Mouse (Mus musculus): ENCODE measurements around the gene Trmt1. TPM values are rescaled to one million over a fixed set of nuclear protein-coding genes. Genes with fewer than 3 reads are reported as not detected.

Trmt1 gene
- polyA plus RNA-seq, 1 experiment from 2014 or later, result 57.8 TPM

DNA sequence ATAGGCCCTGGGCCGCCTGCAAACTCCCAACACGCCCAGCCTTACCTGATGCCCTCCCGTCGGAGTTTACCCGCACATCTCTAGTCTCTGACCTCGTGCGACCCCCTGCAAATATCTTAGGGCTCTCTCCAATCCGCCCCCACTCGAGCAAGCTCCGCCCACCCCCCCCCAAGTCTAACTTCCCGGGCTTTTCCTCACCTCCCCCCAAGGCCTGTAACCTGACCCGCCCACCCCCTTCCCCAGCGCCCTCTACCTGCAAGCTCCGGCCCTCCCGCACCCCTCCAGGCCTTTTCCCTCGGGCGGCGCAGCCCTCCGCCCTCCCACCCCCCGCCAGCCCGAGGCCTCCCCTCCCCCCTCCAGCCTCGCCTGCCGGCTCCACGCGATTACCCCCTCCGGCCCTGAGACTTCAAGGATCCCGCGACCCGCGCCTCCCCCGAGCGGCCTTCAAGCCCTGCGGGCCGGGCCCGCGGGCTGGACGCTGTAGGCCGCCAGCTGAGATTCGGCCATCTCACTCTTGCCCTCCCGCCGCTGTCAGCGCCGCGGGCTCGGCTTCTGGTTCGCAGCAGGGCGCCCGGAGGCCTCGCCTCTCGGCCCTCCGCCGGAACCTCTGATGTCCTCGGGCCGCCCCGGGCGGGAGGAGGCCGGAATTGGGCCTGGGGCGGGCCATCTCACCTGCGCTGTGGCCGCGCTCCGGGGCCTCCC, 1.0 kb downstream of the Trmt1 start:
- H3K4me1 ChIP-seq (replicated peaks), result peaks cover 55% of the 10 kb centered on the region
- H3K27me3 ChIP-seq (ENCODE audit: insufficient read depth, poor library complexity, severe bottlenecking), result no peaks in the 10 kb centered on the region
- H3K36me3 ChIP-seq, result peaks cover 46% of the 10 kb centered on the region
- DNase-seq (ENCODE audit: low spot score), result peak; percentile 73
- no peaks in the 10 kb centered on the region for H3K9me3 ChIP-seq
- H3K27ac ChIP-seq, result peak overlapping the region; percentile 99
- H3K4me3 ChIP-seq, result peak overlapping the region; percentile 100
- under 1% methylated on average over 62 of the region's 62 CpGs for WGBS

DNA sequence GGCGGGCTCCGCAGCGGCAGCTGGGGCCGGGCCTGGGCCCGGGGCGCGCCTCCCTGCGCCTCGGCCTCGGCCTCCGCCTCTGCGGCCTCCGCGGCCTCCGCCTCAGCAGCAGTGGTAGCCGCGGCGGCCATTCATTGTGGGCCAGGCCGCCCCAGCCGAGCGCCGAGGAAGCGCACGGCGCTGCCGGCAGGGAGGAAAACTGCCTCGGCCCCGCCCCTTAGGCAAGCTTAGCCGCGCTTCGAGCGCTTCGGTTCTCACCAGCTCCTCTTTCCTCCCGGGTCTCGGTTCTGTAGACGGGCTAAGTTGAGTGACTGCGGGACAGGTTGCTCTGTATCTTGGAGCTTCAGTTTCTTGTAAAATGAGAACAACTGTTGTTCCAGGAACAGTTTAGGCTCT, 1.6 kb downstream of the Trmt1 start, which contains the start of gene Nacc1:
Nacc1 (minus strand) TSS at position 158 of the 396 bp plus-strand sequence.
- H3K27me3 ChIP-seq (ENCODE audit: insufficient read depth, poor library complexity, severe bottlenecking), result no peaks in the 10 kb centered on the region
- under 1% methylated on average over 37 of the region's 37 CpGs for WGBS
- H3K4me3 ChIP-seq, result peak within 1 kb of the TSS; percentile 100
- peaks cover 55% of the 10 kb centered on the region for H3K4me1 ChIP-seq (replicated peaks)
- H3K9me3 ChIP-seq, result no peaks in the 10 kb centered on the region
- peak within 1 kb of the TSS; percentile 99 for H3K27ac ChIP-seq
- peak; percentile 87 for DNase-seq (ENCODE audit: low spot score)
- peaks cover 46% of the 10 kb centered on the region for H3K36me3 ChIP-seq

DNA sequence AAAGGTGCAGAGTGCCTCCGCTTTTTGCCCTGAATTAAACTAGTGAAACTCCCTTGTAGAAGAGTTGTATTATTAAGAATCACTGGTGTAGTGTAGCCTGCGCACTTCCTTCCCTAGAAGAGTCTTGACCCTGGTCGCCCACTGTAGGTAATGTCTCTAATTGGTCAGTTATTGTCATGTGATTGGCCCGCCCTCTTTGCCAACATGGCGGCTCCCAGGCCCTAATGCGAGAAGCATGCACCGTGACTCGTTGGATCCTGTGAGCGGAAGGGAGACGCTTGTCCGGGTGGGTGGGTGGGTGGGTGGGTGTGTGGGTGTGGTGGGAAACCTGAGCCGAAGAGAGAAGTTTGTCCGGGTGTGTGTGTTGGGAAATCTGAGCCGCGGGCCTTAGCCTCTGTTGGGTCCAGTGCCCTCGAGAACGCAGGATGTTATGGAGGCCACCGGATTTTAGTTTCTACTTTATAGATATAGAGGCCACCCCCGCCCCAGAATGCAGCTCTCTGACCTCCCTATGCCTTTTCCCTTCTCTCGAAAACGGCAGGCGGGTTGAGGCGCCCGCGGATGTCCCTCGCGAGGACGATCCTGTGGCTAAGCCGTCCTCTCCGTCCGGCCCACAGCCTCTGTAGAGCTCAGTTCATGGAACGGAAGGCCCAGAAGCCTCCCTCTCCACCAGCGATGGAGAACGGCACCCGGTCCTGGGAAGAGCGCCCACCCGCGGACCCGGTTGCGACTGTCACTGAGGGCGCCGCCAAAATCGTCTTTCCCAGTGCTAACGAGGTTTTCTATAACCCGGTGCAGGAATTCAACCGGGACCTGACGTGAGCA, 3.2 kb downstream of the Trmt1 start:
- H3K27me3 ChIP-seq (ENCODE audit: insufficient read depth, poor library complexity, severe bottlenecking), result no peaks in the 10 kb centered on the region
- peak overlapping the region; percentile 86 for H3K27ac ChIP-seq
- peaks cover 55% of the 10 kb centered on the region for H3K4me1 ChIP-seq (replicated peaks)
- H3K9me3 ChIP-seq, result no peaks in the 10 kb centered on the region
- peaks cover 46% of the 10 kb centered on the region for H3K36me3 ChIP-seq
- DNase-seq (ENCODE audit: low spot score), result peak; percentile 86
- WGBS, result under 1% methylated on average over 47 of the region's 47 CpGs
- peak overlapping the region; percentile 97 for H3K4me3 ChIP-seq

DNA sequence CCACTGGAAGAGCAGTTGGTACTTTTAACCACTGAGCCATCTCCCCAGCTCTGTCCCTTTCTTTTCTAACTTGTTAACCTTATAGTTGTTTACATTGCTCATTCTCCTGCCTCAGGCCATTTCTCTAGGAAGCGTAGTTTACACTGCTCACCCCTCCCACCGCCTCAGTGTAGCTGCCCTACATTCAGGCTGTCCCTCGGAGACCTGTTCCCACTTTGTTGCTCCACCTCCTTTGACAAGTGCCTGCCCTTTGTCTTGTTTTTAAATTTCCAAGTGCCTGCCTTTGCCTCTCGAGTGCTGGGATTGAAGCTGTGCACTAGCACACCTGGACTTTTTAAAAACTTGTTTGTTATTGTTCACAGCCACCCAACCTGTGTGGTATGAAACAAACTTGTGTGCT, 7.2 kb downstream of the Trmt1 start:
- Histone ChIP-seq H3K36me3 (peaks cover 77% of the 10 kb centered on the region), H3K27me3 (ENCODE audit: insufficient read depth, poor library complexity, severe bottlenecking) (no peaks in the 10 kb centered on the region)
- WGBS, result 78% methylated on average over 4 of the region's 4 CpGs

DNA sequence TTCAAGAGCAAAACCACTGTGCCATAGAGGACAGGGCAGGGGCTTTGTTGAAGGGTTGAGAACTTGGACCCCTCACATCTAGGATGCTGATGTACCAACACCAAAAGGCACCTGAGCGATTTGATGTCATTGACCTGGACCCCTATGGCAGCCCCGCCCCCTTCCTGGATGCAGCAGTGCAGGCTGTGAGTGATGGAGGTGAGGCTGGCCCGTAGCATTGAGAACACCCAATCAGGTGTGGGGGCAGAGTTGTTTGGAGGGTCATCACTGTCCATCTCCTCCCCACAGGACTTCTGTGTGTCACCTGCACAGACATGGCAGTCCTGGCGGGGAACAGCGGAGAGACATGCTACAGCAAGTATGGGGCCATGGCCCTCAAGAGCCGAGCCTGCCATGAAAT, 9.0 kb downstream of the Trmt1 start:
- Histone ChIP-seq H3K9me3 (no peaks in the 10 kb centered on the region), H3K4me3 (no peak overlapping the region), H3K36me3 (peaks cover 95% of the 10 kb centered on the region), H3K4me1 (replicated peaks) (peaks cover 8% of the 10 kb centered on the region), H3K27me3 (ENCODE audit: insufficient read depth, poor library complexity, severe bottlenecking) (peaks cover 10% of the 10 kb centered on the region), H3K27ac (no peak overlapping the region)
- DNase-seq (ENCODE audit: low spot score), result no peak
- WGBS, result 93% methylated on average over 6 of the region's 6 CpGs

More for the DNA sequence above, 7.2 kb downstream of the Trmt1 start:
- Histone ChIP-seq H3K4me1 (replicated peaks) (peaks cover 22% of the 10 kb centered on the region), H3K27ac (no peak overlapping the region), H3K9me3 (no peaks in the 10 kb centered on the region), H3K4me3 (no peak overlapping the region)
- no peak for DNase-seq (ENCODE audit: low spot score)

DNA sequence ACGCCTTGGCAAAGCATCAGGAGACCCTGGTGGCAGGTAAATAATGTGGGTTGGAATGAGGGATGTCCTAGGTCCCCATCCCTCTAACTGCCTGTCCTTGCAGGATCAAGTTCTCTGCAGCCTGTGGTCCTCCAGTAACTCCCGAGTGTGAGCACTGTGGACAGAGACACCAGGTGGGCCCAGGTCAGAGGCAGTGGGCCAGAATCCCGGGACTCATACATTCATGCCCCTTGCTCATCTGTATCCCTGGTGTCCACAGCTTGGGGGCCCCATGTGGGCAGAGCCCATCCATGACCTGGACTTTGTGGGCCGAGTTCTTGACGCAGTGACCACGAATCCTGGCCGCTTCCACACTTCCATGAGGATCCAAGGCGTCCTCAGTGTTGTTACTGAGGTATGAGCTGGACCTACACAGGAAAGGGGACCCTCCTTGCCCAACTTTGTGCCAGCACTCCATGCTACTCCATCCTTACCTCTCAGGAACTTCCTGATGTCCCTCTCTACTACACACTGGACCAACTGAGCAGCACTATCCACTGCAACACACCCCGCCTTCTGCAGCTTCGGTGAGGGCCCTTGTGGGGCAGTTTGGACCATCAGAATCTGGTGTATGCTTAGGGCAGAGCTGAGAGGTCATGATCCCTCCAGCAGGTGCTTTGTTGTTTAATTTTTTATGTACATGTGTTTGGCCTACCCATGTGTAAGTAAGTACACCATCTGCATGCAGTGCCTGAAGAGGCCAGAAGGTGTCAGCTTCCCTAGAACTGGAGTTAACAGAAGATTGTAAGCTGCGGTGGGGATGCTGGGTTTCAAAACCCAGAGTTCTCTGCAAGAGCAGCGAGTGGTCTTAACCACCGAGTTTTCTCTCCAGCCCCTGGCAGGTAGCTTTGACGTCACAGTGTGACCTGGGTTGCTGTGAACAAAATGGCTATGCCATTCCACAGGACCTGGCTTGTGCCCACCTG, 11.3 kb downstream of the Trmt1 start:
- no peak overlapping the region for H3K27ac ChIP-seq
- no peak overlapping the region for H3K4me3 ChIP-seq
- peaks cover 79% of the 10 kb centered on the region for H3K36me3 ChIP-seq
- H3K4me1 ChIP-seq (replicated peaks), result peaks cover 8% of the 10 kb centered on the region
- WGBS, result 89% methylated on average over 14 of the region's 14 CpGs
- no peaks in the 10 kb centered on the region for H3K9me3 ChIP-seq
- H3K27me3 ChIP-seq (ENCODE audit: insufficient read depth, poor library complexity, severe bottlenecking), result peaks cover 33% of the 10 kb centered on the region
- no peak for DNase-seq (ENCODE audit: low spot score)

DNA sequence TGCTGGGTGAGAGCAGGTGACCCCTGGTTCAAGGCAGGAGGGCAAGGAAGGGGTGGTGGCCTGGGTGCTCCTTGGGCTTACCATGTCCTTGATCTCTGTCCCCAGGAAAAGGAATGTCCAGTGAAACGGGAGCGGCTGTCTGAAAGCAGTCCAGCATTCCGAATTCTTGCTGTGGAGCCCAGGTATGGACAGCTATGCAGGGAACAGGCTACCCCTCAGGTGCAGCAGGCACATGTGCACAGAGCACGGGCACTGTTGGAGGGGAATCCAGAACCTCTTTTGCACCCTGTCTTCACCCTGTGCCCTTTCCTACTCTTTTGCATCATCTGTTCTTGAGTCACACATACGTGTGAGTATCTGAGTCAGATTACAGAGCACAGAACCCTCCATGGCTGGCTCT, 12.2 kb downstream of the Trmt1 start:
- DNase-seq (ENCODE audit: low spot score), result no peak

DNA sequence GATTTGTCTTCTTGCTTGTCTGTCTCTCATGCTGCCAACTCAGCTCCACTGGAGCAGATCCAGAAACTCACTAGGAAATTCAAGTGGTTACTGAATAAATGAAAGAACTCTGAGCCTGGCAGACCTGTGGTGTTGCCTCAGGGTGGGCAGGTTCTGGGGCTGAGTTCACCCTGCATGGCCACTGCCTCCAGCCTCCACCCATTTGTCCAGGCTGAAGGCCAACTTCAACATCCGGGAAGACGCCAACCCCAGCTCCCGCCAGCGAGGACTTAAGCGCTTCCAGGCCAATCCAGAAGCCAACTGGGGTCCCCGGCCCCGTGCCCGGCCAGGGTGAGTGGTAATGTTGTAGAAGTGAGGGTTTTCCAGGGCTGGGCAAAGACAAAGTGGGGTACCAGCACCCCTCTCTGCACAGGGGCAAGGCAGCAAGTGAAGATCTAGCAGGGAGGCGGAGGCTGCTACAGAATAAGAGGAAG, 12.9 kb downstream of the Trmt1 start:
- no peaks in the 10 kb centered on the region for H3K9me3 ChIP-seq
- H3K4me1 ChIP-seq (replicated peaks), result peaks cover 17% of the 10 kb centered on the region
- H3K36me3 ChIP-seq, result peaks cover 63% of the 10 kb centered on the region
- no peak for DNase-seq (ENCODE audit: low spot score)
- WGBS, result 92% methylated on average over 9 of the region's 9 CpGs
- peaks cover 48% of the 10 kb centered on the region for H3K27me3 ChIP-seq (ENCODE audit: insufficient read depth, poor library complexity, severe bottlenecking)
- no peak overlapping the region for H3K4me3 ChIP-seq
- no peak overlapping the region for H3K27ac ChIP-seq

More for the DNA sequence above, 12.2 kb downstream of the Trmt1 start:
- H3K36me3 ChIP-seq, result peaks cover 70% of the 10 kb centered on the region
- 93% methylated on average over 5 of the region's 5 CpGs for WGBS
- peaks cover 42% of the 10 kb centered on the region for H3K27me3 ChIP-seq (ENCODE audit: insufficient read depth, poor library complexity, severe bottlenecking)
- H3K4me1 ChIP-seq (replicated peaks), result peaks cover 10% of the 10 kb centered on the region
- H3K9me3 ChIP-seq, result no peaks in the 10 kb centered on the region
- H3K27ac ChIP-seq, result no peak overlapping the region
- no peak overlapping the region for H3K4me3 ChIP-seq

DNA sequence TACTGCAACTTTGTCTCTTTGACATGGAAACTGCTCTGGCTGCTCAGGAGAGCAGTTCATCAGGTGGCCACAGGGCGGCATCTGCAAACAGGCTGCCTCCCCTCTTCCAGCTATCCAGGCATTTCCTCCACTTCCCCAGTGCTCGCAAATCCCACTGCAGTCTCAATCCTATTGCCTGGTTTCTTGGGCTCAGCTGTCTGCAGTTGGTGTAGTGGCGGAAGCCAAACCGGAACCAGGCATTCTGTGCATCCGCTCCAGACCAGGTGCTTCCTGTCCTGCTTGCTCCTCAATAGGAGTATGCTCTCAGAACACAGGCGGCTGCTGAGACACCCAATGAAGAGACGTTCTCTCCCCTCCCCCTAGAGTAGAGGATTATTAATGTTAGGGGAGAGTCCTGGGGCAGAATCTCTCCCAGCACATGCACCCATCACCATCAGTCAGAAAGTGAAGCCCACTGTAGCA, 13.8 kb downstream of the Trmt1 start:
- H3K9me3 ChIP-seq, result no peaks in the 10 kb centered on the region
- DNase-seq (ENCODE audit: low spot score), result no peak
- peaks cover 54% of the 10 kb centered on the region for H3K36me3 ChIP-seq
- no peak overlapping the region for H3K4me3 ChIP-seq
- peaks cover 58% of the 10 kb centered on the region for H3K27me3 ChIP-seq (ENCODE audit: insufficient read depth, poor library complexity, severe bottlenecking)
- WGBS, result 69% methylated on average over 7 of the region's 7 CpGs
- H3K4me1 ChIP-seq (replicated peaks), result peaks cover 26% of the 10 kb centered on the region
- H3K27ac ChIP-seq, result no peak overlapping the region

DNA sequence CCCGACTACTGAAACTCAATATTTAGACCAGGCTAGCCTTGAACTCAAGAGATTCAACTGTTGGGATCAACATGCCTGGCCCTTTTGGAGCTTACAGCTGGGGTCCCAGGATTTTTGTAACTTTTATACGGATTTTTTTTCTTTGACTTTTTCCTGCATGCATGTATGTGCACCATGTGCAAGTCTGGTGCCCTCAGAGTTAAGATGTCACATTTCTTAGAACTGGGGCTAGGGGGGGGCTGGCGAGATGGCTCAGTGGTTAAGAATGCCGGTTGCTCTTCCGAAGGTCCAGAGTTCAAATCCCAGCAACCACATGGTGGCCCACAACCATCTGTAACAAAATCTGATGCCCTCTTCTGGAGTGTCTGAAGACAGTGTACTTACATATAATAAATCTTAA, 14.4 kb downstream of the Trmt1 start:
- DNase-seq (ENCODE audit: low spot score), result no peak
- peaks cover 48% of the 10 kb centered on the region for H3K36me3 ChIP-seq
- peaks cover 32% of the 10 kb centered on the region for H3K4me1 ChIP-seq (replicated peaks)
- no peaks in the 10 kb centered on the region for H3K9me3 ChIP-seq
- H3K27ac ChIP-seq, result no peak overlapping the region
- H3K27me3 ChIP-seq (ENCODE audit: insufficient read depth, poor library complexity, severe bottlenecking), result peaks cover 64% of the 10 kb centered on the region
- H3K4me3 ChIP-seq, result no peak overlapping the region
- WGBS, result 79% methylated on average over 5 of the region's 5 CpGs

DNA sequence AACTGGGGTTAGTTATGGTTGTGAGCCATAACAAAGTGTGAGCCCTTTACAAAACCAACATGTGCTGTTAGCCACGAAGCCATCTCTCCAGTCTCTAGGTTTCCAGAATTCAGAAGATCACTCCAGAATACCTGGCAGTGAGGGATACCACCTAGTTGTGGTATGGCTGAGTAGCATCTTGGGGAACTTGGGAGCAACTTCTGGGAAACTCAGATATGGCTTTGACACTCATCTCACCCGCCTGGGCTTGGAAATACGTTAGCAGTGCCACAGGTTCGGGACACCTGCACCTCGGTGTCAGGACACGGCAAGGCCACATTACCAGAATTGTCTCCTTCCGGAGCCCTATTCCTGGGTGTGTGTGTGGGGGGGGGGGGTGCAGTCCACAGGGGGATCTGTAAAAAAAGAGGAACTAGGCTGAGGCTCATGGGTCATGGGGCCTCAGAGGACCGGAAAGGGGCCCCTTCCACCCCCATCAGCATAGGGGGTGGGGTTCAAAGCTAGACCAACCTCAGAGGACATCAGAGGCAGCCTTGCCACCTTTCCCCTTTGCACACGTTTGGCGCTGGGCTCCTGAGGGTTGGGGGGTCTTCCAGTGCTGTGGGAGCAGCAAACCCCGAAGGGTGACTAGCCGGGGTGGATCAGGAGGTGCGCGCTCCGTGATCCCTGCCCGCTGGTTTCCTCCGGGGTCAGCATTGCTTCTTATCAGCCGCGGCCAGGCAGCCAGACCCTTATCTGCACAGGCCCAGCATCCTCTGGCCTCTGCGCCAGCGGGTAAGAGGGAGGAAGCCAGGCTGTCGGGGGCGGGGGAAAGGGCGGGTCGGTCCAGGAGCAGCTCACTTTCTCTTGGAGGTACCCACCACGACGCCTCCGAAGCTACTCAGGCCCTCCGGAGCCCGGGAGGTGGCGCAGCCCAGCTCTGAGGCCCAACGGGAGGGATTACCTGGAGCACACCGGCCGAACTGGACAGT, 15.1 kb downstream of the Trmt1 start, which contains the start of gene Lyl1:
Lyl1 (plus strand) TSS at position 517 of the 971 bp plus-strand sequence.
- DNase-seq (ENCODE audit: low spot score), result no peak
- Histone ChIP-seq H3K27me3 (ENCODE audit: insufficient read depth, poor library complexity, severe bottlenecking) (peaks cover 69% of the 10 kb centered on the region), H3K4me1 (replicated peaks) (peaks cover 35% of the 10 kb centered on the region), H3K4me3 (peak within 1 kb of the TSS; percentile 48), H3K9me3 (no peaks in the 10 kb centered on the region), H3K36me3 (peaks cover 41% of the 10 kb centered on the region), H3K27ac (peak within 1 kb of the TSS; percentile 66)
- WGBS, result 12% methylated on average over 34 of the region's 34 CpGs

Data from hindbrain, embryonic 10.5 days (tissue).